Mouse (Mus musculus): Measurements from ENCODE around the gene Stac.

DNA sequence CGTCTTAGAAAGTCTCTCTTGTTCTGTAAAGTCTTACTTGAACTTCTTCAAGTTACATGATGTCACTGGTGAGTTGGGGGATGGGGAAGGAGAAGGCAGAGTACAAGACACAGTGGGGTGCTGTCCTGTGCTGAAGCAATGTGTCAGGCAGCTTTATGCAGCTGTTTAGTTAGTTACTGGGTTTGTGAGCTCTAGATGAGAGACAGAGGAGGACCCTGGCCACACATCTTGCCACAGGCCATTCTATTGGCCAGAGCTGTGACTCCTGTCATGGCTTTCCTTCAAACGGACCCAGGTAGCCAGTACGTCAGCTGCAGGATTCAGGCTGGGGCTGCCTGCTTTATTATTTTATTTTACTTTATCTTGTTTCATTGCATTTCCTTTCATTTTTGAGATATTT lies 45.8 kb upstream of the Stac start:
- TF ChIP-seq MAX (IDR thresholded peaks at IDR 0.05; ENCODE audit: low read depth) (no peak), POLR2A (IDR thresholded peaks at IDR 0.05; ENCODE audit: insufficient read length, low read depth) (no peak), USF1 (IDR thresholded peaks at IDR 0.05; ENCODE audit: low read depth) (no peak), MYOG (IDR thresholded peaks at IDR 0.05; ENCODE audit: control insufficient read depth in 1 of 3, insufficient read depth in 1 of 3, insufficient read length in 2 of 3, low read depth in 2 of 3) (no peak), TCF12 (IDR thresholded peaks at IDR 0.05; ENCODE audit: insufficient read depth, poor library complexity, severe bottlenecking) (no peak), CEBPB (IDR thresholded peaks at IDR 0.05; ENCODE audit: insufficient read depth, poor library complexity, severe bottlenecking) (no peak)

Data from myocyte (in vitro differentiated cells).